Mouse (Mus musculus): ENCODE data around the gene Smarcd2. TPM values are rescaled to one million over a fixed set of nuclear protein-coding genes. Genes with fewer than 3 reads are reported as not detected.

Gene Smarcd2
- polyA plus RNA-seq (2015; fragmentation: Nextera tagmentation; extraction: Ambion mirVana) = 90.6 and 110 TPM in 2 replicates

DNA sequence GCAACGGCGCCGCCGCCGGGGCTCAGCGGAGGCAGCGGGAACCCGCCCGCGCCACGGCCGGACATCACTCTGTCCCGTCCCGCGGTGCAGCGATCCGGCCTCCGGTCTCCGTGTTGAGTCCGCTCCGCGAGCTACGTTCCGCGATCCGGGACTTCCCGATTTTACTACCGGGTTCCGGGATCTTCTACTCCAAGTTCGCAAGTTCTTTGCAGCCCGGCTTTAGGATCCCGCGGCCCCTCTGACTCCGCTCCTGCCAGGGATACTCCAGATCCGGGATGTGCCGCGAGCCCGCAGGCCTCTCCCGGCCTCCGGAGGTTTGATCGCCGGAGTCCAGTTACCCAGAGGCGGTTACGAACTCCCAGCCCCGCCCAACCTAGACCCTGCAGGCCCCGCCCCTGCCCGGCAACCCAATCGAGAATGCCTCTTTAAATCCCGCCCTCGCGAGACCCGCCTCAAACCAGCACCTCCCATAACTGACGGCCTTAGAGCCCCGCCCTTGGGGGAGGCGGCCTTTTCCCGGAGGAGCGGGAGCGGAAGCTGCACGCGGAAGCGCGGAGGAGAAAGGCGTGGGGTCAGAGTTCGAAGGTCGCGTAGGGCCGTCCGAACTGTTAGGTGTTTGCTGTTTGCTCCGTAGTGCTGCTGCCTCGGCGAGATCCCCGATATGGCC is at the start of gene Smarcd2:
Gene Smarcd2 (minus strand): TSS at position 329 of the 667 bp plus-strand sequence.
- H3K9me3 ChIP-seq = no peaks in the 10 kb centered on the region
- 0 out of 2 replicates have a peak, but pooled peaks cover 4% of the 10 kb centered on the region for H3K36me3 ChIP-seq
- H3K27me3 ChIP-seq = no peaks in the 10 kb centered on the region
- H3K27ac ChIP-seq = peak within 1 kb of the TSS; percentile 97
- WGBS = under 1% methylated on average over 71 of the region's 72 CpGs
- ATAC-seq (ENCODE audit: insufficient number of reproducible peaks, low FRiP score, low TSS enrichment, low read depth) = peak; percentile 90
- peak within 1 kb of the TSS; percentile 99 for H3K4me3 ChIP-seq
- peaks cover 71% of the 10 kb centered on the region for H3K4me1 ChIP-seq
- peak within 1 kb of the TSS; percentile 99 for H3K9ac ChIP-seq
- H3K4me2 ChIP-seq = peak within 1 kb of the TSS; percentile 72

DNA sequence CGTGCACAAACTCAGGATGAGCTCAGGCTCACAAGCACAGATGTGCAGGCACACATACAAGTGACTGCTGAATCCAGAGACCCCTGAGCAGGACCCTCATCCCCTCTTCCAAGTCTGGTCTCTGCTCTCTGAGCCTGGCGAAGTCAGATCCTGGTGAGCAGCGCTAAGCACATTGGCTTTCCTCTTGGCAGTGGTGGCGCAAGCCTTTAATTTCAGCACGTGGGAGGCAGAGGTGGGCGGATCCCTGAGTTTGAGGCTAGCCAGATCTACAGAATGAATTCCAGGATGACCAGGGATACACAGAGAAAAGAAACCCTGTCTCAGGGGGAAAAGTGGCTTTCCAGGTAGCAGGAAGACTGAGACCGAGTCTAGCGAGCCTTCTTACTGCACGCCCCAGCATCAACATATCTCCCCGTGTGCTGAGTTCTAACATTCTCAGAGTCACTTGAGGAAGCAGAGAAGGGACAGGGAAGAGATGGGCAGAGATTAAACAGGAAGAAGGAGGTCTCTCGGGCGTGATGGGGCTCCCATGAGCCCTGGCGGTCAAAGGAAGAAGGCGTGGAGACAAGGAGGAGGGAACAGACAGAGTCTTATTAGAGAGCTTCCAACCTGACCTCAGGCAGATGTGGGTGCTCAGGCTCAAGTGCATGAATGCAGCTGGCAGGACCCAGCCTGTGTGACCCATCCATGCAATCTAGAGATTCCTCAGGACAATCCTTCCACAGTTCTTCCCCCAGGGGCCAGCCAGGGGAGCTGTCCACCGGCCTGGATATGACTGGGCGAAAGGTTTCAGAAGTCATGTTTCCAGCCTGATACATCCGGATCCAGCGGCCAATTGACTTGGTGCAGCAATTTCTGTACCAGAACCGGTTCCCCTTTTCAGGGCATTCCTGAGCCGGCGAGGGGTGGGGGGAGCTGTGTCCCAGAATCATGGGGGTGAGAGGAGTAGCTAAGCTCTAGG is 45.9 kb upstream of the Smarcd2 start:
- Histone ChIP-seq H3K4me1 (peaks cover 35% of the 10 kb centered on the region), H3K9me3 (no peaks in the 10 kb centered on the region), H3K27ac (no peak overlapping the region), H3K9ac (no peak overlapping the region), H3K27me3 (no peaks in the 10 kb centered on the region), H3K4me2 (no peak overlapping the region), H3K36me3 (no peaks in the 10 kb centered on the region), H3K4me3 (no peak overlapping the region)
- 63% methylated on average over 21 of the region's 21 CpGs for WGBS
- ATAC-seq (ENCODE audit: insufficient number of reproducible peaks, low FRiP score, low TSS enrichment, low read depth) = no peak

DNA sequence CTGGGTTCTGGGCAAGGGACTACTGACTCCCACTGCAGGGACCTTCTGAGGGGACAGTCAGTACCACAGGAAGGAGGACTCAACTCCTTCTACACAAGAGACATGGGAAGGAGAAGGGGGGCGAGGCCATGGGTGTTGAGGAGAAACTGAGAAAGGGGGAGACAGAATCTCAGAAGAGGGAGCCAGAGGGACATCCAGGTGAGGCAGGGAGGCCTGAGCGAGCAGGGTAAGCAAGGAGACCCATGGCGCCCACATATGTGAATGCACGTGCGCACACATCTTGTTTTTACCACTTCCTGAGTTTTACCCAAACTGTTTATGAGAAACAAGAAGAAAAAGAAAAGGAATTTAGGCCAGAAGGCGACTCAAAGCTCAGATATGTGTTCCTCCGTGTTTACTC is 45.0 kb upstream of the Smarcd2 start:
- H3K4me1 ChIP-seq = peaks cover 40% of the 10 kb centered on the region
- H3K4me3 ChIP-seq = no peak overlapping the region
- no peaks in the 10 kb centered on the region for H3K36me3 ChIP-seq
- H3K9ac ChIP-seq = no peak overlapping the region
- no peak for ATAC-seq (ENCODE audit: insufficient number of reproducible peaks, low FRiP score, low TSS enrichment, low read depth)
- no peaks in the 10 kb centered on the region for H3K9me3 ChIP-seq
- H3K27me3 ChIP-seq = no peaks in the 10 kb centered on the region
- H3K27ac ChIP-seq = no peak overlapping the region
- WGBS = 62% methylated on average over 7 of the region's 7 CpGs
- H3K4me2 ChIP-seq = no peak overlapping the region

DNA sequence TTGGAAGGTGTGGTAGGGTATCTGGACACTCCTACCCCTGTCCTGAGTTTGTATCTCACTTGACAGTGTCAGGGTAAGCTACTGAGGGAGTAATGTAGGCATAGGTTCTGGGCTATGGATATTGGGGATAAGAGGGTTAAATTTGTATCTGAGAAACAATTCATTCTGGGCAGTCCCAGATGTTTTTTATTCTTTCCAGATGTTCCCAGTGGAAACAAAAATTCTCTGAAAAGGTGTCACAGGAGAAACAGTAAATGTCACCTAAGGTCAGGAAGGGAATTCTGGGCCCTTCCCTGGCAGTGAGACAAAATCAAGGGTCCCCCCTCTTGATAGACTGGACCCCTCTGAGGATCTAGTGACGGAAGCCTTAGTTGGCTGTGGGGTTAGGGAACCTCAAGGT is 43.6 kb upstream of the Smarcd2 start:
- H3K36me3 ChIP-seq = no peaks in the 10 kb centered on the region
- no peak overlapping the region for H3K27ac ChIP-seq
- no peaks in the 10 kb centered on the region for H3K9me3 ChIP-seq
- no peaks in the 10 kb centered on the region for H3K27me3 ChIP-seq
- no peak overlapping the region for H3K4me3 ChIP-seq
- WGBS = 38% methylated on average over 1 of the region's 1 CpGs
- H3K4me2 ChIP-seq = no peak overlapping the region
- H3K4me1 ChIP-seq = peaks cover 40% of the 10 kb centered on the region
- ATAC-seq (ENCODE audit: insufficient number of reproducible peaks, low FRiP score, low TSS enrichment, low read depth) = no peak
- no peak overlapping the region for H3K9ac ChIP-seq

DNA sequence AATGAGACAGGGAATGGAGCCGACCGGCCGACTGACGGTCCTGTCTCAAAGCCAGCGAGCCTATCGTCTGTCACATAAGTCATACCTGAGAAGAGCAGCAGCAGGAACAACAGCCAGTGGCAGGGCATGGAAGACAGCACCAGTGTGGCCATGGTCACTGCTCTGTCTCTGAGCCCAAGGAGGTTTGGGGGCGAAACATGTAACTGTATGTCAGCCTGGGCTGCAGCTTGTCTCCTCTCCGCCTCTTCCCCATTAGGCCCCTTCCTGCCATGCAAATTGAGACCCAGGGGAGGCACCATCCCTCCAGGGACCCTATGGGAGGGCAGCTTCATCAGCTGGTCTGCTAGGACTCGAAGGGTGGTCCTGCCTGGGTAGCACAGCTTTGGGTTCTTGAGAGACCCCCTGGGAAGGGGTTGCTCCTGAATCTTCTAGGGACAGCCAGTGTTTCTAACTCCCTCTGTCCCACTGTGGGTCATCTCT is 41.6 kb upstream of the Smarcd2 start, which contains the start of gene Cd79b:
Gene Cd79b (minus strand): TSS at position 430 of the 480 bp plus-strand sequence.
- Histone ChIP-seq H3K9ac (no peak within 1 kb of the TSS), H3K27me3 (no peaks in the 10 kb centered on the region), H3K4me1 (peaks cover 42% of the 10 kb centered on the region), H3K36me3 (no peaks in the 10 kb centered on the region), H3K4me3 (no peak within 1 kb of the TSS), H3K27ac (no peak within 1 kb of the TSS; the same call in 1 of the 2 replicates), H3K9me3 (no peaks in the 10 kb centered on the region), H3K4me2 (no peak within 1 kb of the TSS)
- no peak for ATAC-seq (ENCODE audit: insufficient number of reproducible peaks, low FRiP score, low TSS enrichment, low read depth)
- WGBS = 31% methylated on average over 9 of the region's 9 CpGs

DNA sequence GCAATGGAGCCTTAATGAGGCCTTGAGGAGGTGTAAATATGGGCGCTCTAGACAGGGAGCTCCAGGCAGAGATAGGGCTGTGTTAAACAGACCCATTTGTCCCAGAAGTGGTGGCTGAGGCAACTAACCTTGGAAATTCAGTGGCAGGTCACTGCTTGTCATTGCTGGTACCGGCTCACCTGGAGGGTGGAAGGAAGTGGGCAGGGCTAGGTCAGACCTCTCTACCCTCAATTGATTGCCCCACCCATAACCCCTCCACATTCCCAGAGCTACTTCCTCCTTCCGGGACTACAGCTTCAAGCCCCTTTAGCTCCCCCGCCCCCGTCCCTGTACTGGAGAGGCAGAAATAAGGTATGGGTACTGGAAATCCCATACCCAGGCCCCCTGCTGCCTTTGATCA is 40.8 kb upstream of the Smarcd2 start:
- Histone ChIP-seq H3K9ac (no peak overlapping the region), H3K27ac (no peak overlapping the region), H3K9me3 (no peaks in the 10 kb centered on the region), H3K4me1 (peaks cover 37% of the 10 kb centered on the region), H3K36me3 (no peaks in the 10 kb centered on the region), H3K4me2 (no peak overlapping the region), H3K4me3 (no peak overlapping the region), H3K27me3 (no peaks in the 10 kb centered on the region)
- ATAC-seq (ENCODE audit: insufficient number of reproducible peaks, low FRiP score, low TSS enrichment, low read depth) = no peak
- WGBS = 35% methylated on average over 5 of the region's 5 CpGs

DNA sequence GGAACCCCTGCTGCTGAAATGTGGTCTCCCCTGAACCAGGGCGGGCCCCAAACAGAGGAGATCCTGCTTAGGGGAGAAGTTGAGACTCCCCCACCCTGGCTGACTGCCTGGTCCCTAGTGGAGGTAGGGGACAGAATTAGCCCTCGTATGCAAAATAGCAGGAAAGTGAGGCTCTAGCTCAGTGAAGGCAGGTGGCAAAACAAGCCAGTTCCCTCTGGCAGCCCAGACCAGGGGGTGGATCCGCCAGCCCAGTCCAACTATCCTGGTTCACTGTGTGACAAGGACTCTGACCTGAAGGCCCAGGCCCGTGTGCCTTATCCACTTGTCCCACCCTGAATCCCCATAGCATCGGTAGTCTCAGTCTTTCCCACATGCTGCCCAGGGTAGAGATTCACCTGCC is 37.4 kb upstream of the Smarcd2 start:
- no peaks in the 10 kb centered on the region for H3K27me3 ChIP-seq
- 70% methylated on average over 5 of the region's 5 CpGs for WGBS
- H3K36me3 ChIP-seq = no peaks in the 10 kb centered on the region
- no peak overlapping the region for H3K4me2 ChIP-seq
- H3K9me3 ChIP-seq = no peaks in the 10 kb centered on the region
- H3K9ac ChIP-seq = no peak overlapping the region
- H3K4me1 ChIP-seq = peaks cover 15% of the 10 kb centered on the region
- no peak overlapping the region for H3K27ac ChIP-seq
- no peak overlapping the region for H3K4me3 ChIP-seq
- no peak for ATAC-seq (ENCODE audit: insufficient number of reproducible peaks, low FRiP score, low TSS enrichment, low read depth)

DNA sequence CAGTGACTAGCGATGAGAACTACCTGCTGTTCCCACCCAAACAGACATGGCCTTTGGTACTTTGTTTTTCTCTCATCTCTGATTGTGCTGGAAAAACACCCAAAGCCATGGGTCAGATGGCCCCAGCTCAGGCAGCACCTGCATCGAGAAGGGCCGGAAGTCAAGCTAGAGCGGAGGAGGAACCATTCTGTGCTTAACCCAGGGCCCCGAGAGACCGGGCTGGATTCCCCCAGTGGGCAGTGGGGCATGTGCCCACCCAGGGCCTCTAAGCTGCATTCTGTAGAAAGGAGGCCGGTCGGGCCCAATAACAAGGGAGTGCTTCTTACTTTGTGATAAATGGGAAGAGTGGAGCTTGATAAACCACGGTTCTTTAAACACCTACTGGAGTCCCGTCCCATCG is 35.4 kb upstream of the Smarcd2 start:
- Histone ChIP-seq H3K4me3 (no peak overlapping the region), H3K9ac (no peak overlapping the region), H3K4me1 (peaks cover 5% of the 10 kb centered on the region; the same call in 1 of the 2 replicates), H3K27ac (no peak overlapping the region), H3K4me2 (no peak overlapping the region), H3K9me3 (no peaks in the 10 kb centered on the region), H3K36me3 (no peaks in the 10 kb centered on the region), H3K27me3 (no peaks in the 10 kb centered on the region)
- 84% methylated on average over 11 of the region's 11 CpGs for WGBS
- no peak for ATAC-seq (ENCODE audit: insufficient number of reproducible peaks, low FRiP score, low TSS enrichment, low read depth)

DNA sequence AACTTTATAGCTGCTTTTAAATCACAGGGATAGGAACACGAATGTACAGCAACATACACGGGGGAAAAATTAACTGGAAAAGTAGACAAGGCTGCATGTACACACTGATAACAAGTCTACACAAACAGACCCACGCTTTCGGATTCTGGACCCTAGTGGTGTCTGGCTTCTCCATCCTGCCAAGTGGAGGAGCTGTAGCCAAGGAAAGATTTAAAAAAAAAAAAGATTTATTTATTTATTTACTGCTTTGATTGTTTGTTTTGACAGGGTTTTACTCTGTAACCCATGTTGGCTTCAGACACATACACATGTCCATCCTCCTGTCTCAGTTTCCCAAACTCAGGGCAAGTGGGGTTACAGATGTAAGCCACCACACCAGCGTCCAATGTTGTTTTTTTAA is 34.7 kb upstream of the Smarcd2 start:
- Histone ChIP-seq H3K36me3 (no peaks in the 10 kb centered on the region), H3K9ac (no peak overlapping the region), H3K4me3 (no peak overlapping the region), H3K4me1 (0 out of 2 replicates have a peak, but pooled peaks cover 3% of the 10 kb centered on the region), H3K27ac (no peak overlapping the region), H3K4me2 (no peak overlapping the region), H3K27me3 (no peaks in the 10 kb centered on the region), H3K9me3 (no peaks in the 10 kb centered on the region)
- ATAC-seq (ENCODE audit: insufficient number of reproducible peaks, low FRiP score, low TSS enrichment, low read depth) = no peak
- WGBS = 58% methylated on average over 5 of the region's 5 CpGs

DNA sequence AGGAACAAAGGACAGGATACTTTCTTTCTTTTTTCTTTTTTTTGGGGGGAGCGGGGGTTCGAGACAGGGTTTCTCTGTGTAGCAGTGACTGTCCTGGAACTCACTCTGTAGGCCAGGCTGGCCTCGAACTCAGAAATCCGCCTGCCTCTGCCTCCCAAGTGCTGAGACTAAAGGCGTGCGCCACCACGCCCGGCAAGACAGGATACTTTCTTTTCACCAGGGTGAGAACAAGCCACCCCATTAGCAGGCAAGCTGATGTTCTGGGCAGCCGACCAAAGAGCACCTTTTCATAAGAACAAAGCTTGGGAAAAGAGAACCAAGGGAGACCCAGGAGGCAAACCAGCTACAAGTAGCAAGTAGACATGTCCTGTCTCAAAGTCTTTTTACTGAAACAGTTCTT is 34.0 kb upstream of the Smarcd2 start:
- WGBS = 83% methylated on average over 9 of the region's 9 CpGs

DNA sequence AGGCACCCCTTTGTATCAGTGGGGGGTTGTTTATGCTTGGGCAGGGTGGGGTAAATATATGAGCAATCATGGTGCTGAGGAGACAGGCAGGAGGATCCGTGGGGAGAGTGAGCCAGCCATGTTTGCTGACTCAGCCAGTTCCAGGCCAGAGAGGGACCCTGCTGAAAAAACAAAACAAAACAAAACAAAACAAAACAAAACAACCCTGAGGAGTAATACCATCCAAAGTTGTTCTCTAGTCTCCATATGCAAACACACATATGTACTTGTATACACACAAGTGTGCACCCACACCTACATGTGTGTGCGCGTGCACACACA is 33.3 kb upstream of the Smarcd2 start:
- Histone ChIP-seq H3K27me3 (no peaks in the 10 kb centered on the region), H3K4me2 (no peak overlapping the region), H3K4me3 (no peak overlapping the region), H3K27ac (no peak overlapping the region), H3K9ac (no peak overlapping the region), H3K4me1 (0 out of 2 replicates have a peak, but pooled peaks cover 3% of the 10 kb centered on the region), H3K9me3 (no peaks in the 10 kb centered on the region), H3K36me3 (no peaks in the 10 kb centered on the region)
- no peak for ATAC-seq (ENCODE audit: insufficient number of reproducible peaks, low FRiP score, low TSS enrichment, low read depth)
- WGBS = 84% methylated on average over 3 of the region's 3 CpGs

More for the DNA sequence above, 34.0 kb upstream of the Smarcd2 start:
- Histone ChIP-seq H3K36me3 (no peaks in the 10 kb centered on the region), H3K27me3 (no peaks in the 10 kb centered on the region), H3K4me1 (0 out of 2 replicates have a peak, but pooled peaks cover 3% of the 10 kb centered on the region), H3K9me3 (no peaks in the 10 kb centered on the region), H3K4me3 (no peak overlapping the region), H3K27ac (no peak overlapping the region), H3K9ac (no peak overlapping the region), H3K4me2 (no peak overlapping the region)
- ATAC-seq (ENCODE audit: insufficient number of reproducible peaks, low FRiP score, low TSS enrichment, low read depth) = no peak

All from limb, embryonic 15.5 days (tissue).